Mouse (Mus musculus) E14TG2a.4 (cell line): ENCODE measurements at regions not wholly inside any gene's neighbourhood (a gene's known extent, or its start where the extent isn't known, plus 50 kb on each side); places are given as distances from the start of the nearest gene placed in this dataset.

Experiments
- CTCF ChIP-seq: conservative IDR thresholded peaks from 2 replicates; pipeline ENCODE4 v1.5.1; 2014; ENCODE audit warnings: low read length
- NANOG ChIP-seq: IDR thresholded peaks from 2 replicates; pipeline ENCODE4 v1.6.1; 2014; ENCODE audit warnings: borderline replicate concordance, low read length, mixed read lengths
- POU5F1 ChIP-seq: IDR thresholded peaks from 2 replicates; pipeline ENCODE4 v1.6.1; 2014; ENCODE audit warnings: low read length, borderline replicate concordance

DNA sequence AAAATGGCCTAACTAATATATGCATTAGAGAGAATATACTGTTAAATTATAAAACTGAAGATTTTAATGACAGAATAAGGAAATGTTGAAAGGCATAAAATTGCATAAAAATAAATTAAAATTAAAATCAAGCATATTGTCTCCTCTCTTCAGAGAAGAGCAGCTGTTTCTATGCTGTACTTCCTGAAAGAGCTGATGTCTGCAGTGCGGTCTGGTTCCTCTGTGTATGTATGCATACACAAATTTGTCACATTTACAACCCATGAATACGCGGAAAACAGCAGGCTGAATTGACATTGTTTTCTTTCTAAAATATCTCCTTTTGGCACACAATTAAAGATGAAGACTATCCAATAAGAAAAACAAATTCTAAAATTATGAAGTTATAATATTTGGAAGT is 278.5 kb downstream of the Olfr1505 start:
- TF ChIP-seq CTCF = no peak
- no peak for TF ChIP-seq NANOG
- TF ChIP-seq POU5F1 = no peak
